Mouse (Mus musculus) forebrain, embryonic 13.5 days (tissue): ENCODE data around the gene Col4a1. TPM values are rescaled to one million over a fixed set of nuclear protein-coding genes. Genes with fewer than 3 reads are reported as not detected.
A peak's percentile ranks its signal among the peaks of the same experiment; 100 is the strongest.

Experiments used
- ATAC-seq: fragments of 200-750 bp; cut with Nextera tagmentation; 2 replicates; pipeline ENCODE4 v1.8.0; 2017
- H3K27ac ChIP-seq: fragments of 300-500 bp; sonication (generic); 2 replicates; pipeline ENCODE4 v1.5.1; 2015; ENCODE audit warnings: inconsistent platforms, mild to moderate bottlenecking, moderate library complexity
- H3K27me3 ChIP-seq: fragments of 300-500 bp; sonication (generic); 2 replicates; pipeline ENCODE4 v1.6.1; 2015; ENCODE audit warnings: mild to moderate bottlenecking, inconsistent platforms
- H3K36me3 ChIP-seq: fragments of 300-500 bp; sonication (generic); 2 replicates; pipeline ENCODE4 v1.6.1; 2015; ENCODE audit warnings: mild to moderate bottlenecking, inconsistent platforms; ENCODE audit not compliant: poor library complexity, severe bottlenecking
- H3K4me1 ChIP-seq: fragments of 300-500 bp; sonication (generic); 2 replicates; pipeline ENCODE4 v1.6.1; 2015; ENCODE audit warnings: inconsistent platforms
- H3K4me2 ChIP-seq: fragments of 300-500 bp; sonication (generic); 2 replicates; pipeline ENCODE4 v1.6.1; 2015; ENCODE audit warnings: inconsistent platforms, mild to moderate bottlenecking, moderate library complexity
- H3K4me3 ChIP-seq: fragments of 300-500 bp; sonication (generic); 2 replicates; pipeline ENCODE4 v1.5.1; 2015; ENCODE audit warnings: mild to moderate bottlenecking, inconsistent platforms
- H3K9ac ChIP-seq: fragments of 300-500 bp; sonication (generic); 2 replicates; pipeline ENCODE4 v1.6.1; 2015; ENCODE audit warnings: mild to moderate bottlenecking, inconsistent platforms
- H3K9me3 ChIP-seq: fragments of 300-500 bp; sonication (generic); replicated peaks from 2 replicates; pipeline ENCODE4 v1.6.1; 2016; ENCODE audit warnings: inconsistent platforms
- WGBS: fragments of 180-500 bp; shearing (Covaris S2); methylation state at CpG from one replicate; pipeline ENCODE4 v1.1.7; 2015; 5-methylcytosine and 5-hydroxymethylcytosine counted together
- polyA plus RNA-seq: library from polyadenylated mRNA; unstranded; fragments of >200 nt; fragmentation: Nextera tagmentation; extraction: Ambion mirVana; gene quantifications from 2 replicates; pipeline ENCODE4 v1.2.1, GENCODE M21; 2015

The Col4a1 gene
- polyA plus RNA-seq, 1 experiment from 2014 or later: 53.5 TPM

DNA sequence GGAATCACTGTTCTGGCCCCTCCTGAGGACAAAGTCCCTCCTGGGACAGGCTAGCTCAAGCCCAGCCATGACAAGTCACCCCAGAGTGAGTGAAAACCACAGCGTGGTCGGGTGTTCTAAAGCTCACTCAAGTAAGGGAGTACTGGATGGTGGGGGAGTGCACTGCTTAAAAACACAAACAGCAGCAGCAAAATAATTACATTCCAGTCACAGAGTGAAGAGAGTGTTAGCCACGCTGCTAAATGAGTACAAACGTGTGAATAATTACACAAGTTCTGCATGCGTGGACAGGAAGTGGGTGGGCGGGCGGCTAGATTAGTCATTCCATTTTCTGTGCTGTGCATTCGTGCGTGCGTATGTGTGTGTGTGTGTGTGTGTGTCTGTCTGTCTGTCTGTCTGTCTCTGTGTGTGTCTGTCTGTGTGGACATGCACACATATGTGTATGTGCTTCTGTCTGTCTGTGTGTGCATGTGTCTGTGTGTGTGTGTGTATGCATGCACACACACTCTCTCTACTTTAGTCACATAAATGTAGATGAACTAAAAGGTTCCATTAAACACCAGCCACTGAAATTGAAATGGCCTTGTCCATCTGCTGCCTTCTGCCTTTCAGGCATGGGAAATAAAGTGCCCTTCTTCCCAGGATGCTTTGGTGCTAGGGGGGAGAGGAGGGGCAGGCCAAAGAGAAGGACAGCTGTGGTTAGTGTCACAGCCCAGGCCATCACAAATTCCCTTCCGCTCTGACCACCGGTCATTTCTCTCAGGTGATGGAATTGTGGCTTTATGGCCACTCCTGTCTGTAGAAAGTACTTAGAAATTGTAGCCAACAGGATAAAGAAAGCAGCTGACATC lies 109.1 kb downstream of the Col4a1 start:
- Histone ChIP-seq H3K4me1 (no peaks in the 10 kb centered on the region), H3K4me2 (no peak overlapping the region), H3K27me3 (no peaks in the 10 kb centered on the region), H3K27ac (no peak overlapping the region), H3K9ac (no peak overlapping the region), H3K9me3 (no peaks in the 10 kb centered on the region), H3K4me3 (no peak overlapping the region), H3K36me3 (no peaks in the 10 kb centered on the region)
- no peak for ATAC-seq
- 79% methylated on average over 12 of the region's 12 CpGs for WGBS

DNA sequence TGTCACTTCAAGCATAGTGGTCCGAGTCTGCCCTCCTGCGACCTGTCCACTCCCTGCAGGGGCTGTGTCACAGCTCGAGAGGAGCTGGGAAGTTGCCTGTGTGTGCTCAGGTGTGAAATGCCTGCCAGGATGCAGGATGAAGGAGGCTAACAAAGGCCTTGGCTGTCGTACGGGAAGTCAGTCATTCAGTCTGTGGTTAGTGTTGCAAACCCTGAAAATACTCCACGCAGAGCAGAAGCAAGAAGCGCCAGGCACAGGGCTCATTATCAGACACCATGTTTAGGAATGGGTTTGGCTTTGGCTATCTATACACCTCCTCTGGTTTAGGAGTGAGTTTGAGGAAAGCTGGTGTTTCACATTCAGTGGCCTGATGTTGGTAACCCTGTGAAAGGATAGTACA lies 114.0 kb downstream of the Col4a1 start:
- no peaks in the 10 kb centered on the region for H3K9me3 ChIP-seq
- 60% methylated on average over 7 of the region's 7 CpGs for WGBS
- H3K27me3 ChIP-seq: no peaks in the 10 kb centered on the region
- no peak overlapping the region for H3K27ac ChIP-seq
- no peaks in the 10 kb centered on the region for H3K4me1 ChIP-seq
- no peak overlapping the region for H3K4me2 ChIP-seq
- no peaks in the 10 kb centered on the region for H3K36me3 ChIP-seq
- H3K4me3 ChIP-seq: no peak overlapping the region
- H3K9ac ChIP-seq: no peak overlapping the region
- ATAC-seq: no peak

DNA sequence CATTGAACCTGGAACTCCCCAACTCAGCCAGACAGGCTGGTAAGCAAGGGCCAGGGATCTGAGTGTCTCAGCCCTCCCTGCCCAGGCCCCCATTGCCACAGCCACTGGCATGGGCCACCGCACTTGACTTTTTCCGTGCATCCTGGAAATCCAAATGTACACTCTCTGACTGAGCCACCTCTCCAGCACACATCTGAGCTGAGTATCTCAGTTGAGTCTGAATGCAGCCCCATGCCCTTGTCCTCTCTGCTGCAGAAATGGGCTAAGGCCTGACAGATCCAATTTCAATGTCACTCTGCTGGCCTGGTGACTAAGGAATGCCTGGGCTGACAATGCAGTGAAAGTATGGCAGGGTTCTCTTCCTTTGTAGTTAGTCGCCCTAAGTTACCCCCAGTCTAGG lies 114.6 kb downstream of the Col4a1 start:
- Histone ChIP-seq H3K9me3 (no peaks in the 10 kb centered on the region), H3K4me1 (no peaks in the 10 kb centered on the region), H3K9ac (no peak overlapping the region), H3K27me3 (no peaks in the 10 kb centered on the region), H3K27ac (no peak overlapping the region), H3K4me2 (no peak overlapping the region), H3K36me3 (no peaks in the 10 kb centered on the region), H3K4me3 (no peak overlapping the region)
- no peak for ATAC-seq
- WGBS: 70% methylated on average over 3 of the region's 3 CpGs

DNA sequence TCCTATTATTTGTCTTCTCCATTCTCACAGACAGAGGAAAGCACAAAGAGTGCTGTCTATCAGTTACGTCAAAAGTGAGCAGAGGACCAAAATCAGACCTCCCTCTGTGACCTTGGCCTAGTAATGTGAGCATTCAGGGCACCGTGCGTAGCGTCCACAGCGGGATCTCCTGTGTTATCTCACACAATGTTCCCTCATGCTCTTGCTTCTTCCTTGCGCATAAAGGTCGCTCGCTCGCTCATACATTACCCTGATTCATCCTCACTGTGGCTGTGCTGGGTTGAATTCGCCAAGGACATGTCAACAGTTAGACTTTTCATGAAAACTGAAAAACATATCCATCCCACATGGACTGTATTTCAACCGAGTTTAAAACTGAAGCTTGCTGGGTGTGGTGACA lies 115.4 kb downstream of the Col4a1 start:
- 87% methylated on average over 11 of the region's 11 CpGs for WGBS
- Histone ChIP-seq H3K4me1 (no peaks in the 10 kb centered on the region), H3K36me3 (no peaks in the 10 kb centered on the region), H3K4me2 (no peak overlapping the region), H3K27me3 (no peaks in the 10 kb centered on the region), H3K9me3 (no peaks in the 10 kb centered on the region), H3K9ac (no peak overlapping the region), H3K27ac (no peak overlapping the region), H3K4me3 (no peak overlapping the region)
- no peak for ATAC-seq

DNA sequence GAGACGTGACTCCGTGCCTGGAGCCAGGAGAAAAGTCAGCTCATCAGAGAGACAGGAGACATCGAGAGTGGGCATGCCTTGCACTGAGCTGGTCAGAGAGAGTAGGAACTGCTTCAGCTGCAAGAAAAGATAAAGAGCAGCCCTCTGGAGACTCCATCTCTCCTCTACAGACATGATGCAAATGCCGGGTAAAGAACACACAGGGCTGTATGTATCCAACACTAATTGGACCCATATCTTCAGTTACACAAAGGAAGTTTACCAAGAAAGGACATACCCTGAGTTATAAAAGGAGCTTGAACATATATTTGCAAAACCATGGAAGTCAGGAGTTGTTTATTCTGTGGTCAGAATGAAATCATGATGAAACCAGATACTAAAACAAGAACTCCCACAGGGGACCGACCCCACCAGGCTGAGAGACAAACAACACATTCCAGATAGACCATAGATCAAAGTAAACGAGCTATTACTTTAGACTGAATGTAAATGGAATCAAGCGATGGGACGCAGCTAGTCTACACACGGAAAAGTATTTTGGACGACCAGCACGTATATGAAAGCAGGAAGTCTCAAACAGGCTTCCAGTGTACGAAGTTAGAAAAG lies 119.8 kb downstream of the Col4a1 start:
- 66% methylated on average over 12 of the region's 12 CpGs for WGBS
- H3K4me3 ChIP-seq: no peak overlapping the region
- no peaks in the 10 kb centered on the region for H3K36me3 ChIP-seq
- H3K9ac ChIP-seq: no peak overlapping the region
- ATAC-seq: no peak
- H3K9me3 ChIP-seq: no peaks in the 10 kb centered on the region
- no peak overlapping the region for H3K4me2 ChIP-seq
- no peak overlapping the region for H3K27ac ChIP-seq
- H3K27me3 ChIP-seq: peaks cover 12% of the 10 kb centered on the region
- peaks cover 5% of the 10 kb centered on the region for H3K4me1 ChIP-seq

DNA sequence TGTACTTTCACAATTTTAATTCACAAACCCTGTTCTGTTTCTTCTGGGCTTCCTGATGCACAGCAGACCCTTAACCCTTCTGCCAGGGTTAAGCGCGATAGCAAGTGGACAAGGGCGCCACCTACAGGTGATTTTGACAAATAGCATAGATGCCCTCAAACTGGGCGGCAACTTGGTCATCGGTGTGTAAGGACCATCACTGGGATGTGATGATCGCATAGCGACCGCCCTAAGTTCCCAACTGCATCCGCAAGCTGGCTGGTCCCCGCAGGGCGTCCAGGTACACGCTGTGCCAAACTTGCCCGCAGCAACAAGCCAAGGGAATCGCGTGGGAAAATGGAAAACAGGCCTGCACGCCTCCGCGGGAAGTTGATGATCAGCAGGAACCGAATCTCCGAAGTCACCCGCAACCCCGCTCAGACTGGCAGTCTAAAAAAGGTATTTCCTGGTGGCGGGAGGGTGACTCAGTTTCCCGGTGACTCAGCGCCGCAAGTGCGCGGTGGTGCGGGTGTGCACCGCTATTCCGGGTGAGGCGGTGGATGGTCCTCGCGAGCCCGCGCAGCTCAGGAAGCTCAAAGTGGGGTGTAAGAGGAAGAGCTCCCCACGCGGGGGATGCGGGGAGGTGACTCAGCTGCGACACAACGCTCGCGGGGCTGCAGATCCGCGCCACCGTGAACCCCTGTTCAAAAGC lies 124.9 kb downstream of the Col4a1 start:
- H3K27ac ChIP-seq: no peak overlapping the region
- H3K36me3 ChIP-seq: no peaks in the 10 kb centered on the region
- peaks cover 11% of the 10 kb centered on the region for H3K4me1 ChIP-seq
- peak overlapping the region; percentile 45 for H3K4me3 ChIP-seq
- H3K9me3 ChIP-seq: no peaks in the 10 kb centered on the region
- H3K9ac ChIP-seq: peak overlapping the region; percentile 63
- peak; percentile 70 for ATAC-seq
- WGBS: 1% methylated on average over 46 of the region's 46 CpGs
- peak overlapping the region; percentile 93 for H3K4me2 ChIP-seq
- H3K27me3 ChIP-seq: peaks cover 14% of the 10 kb centered on the region

DNA sequence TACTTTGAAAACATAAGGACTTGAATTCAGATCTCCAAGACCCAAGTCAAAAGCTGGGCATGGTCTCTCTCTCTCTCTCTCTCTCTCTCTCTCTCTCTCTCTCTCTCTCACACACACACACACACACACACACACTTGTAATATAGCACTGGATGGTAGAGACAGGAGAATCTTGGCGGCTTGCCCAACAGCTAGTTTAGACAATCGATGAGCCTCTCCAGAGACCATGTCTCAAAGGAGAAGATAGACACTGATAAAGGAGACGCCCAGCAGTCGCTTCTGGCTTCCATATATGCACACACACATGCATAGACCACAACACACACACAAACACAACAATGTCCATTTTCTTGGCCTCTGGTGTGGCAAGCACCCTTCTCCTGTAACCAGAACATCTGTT lies 126.2 kb downstream of the Col4a1 start:
- H3K27me3 ChIP-seq: peaks cover 19% of the 10 kb centered on the region
- H3K4me2 ChIP-seq: no peak overlapping the region
- no peak for ATAC-seq
- no peaks in the 10 kb centered on the region for H3K36me3 ChIP-seq
- no peak overlapping the region for H3K9ac ChIP-seq
- H3K4me3 ChIP-seq: no peak overlapping the region
- no peaks in the 10 kb centered on the region for H3K9me3 ChIP-seq
- 77% methylated on average over 4 of the region's 4 CpGs for WGBS
- H3K4me1 ChIP-seq: peaks cover 11% of the 10 kb centered on the region
- no peak overlapping the region for H3K27ac ChIP-seq

DNA sequence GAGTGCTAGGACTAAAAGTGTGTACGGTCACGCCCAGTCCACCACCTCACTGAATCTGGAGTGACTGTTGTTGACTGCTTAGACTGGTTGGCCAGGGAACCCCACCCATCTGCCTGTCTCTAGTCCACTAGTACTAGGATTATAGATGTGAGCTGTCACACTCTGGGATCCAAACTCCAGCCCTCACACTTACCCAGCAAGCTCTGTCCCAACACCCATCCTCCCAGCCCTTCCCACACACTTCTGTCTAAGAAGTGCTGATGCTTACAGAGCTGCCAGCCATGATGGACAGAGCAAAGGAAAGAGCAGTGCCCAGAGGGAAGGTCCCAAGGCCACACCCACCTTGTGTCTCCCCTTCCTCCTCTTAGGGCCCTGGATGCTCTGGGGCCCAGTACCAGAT lies 127.0 kb downstream of the Col4a1 start:
- 98% methylated on average over 2 of the region's 2 CpGs for WGBS
- H3K27me3 ChIP-seq: peaks cover 19% of the 10 kb centered on the region
- H3K9ac ChIP-seq: no peak overlapping the region
- H3K4me1 ChIP-seq: peaks cover 18% of the 10 kb centered on the region
- no peaks in the 10 kb centered on the region for H3K36me3 ChIP-seq
- no peak overlapping the region for H3K27ac ChIP-seq
- H3K4me3 ChIP-seq: no peak overlapping the region
- H3K4me2 ChIP-seq: no peak overlapping the region
- no peak for ATAC-seq
- H3K9me3 ChIP-seq: no peaks in the 10 kb centered on the region

DNA sequence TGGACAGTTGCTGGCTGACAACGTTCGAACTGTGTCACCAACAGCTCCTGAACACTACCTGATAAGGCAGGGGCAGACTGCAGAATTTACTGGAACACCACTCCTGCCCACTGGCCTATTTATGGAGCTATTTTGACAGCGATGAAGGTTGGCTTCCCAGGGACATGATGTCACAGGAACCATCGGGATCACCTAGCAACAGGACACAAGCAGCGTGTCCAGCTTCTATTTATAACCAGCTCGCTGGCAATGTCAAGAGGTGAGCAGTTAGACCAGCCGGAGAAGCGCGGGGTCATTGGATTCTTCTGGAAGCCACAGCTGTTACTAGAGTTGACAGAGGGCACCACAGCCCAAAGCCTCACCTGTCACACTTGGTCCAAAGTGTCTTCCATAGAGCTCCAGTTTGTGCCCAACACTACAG lies 129.0 kb downstream of the Col4a1 start:
- Histone ChIP-seq H3K4me2 (no peak overlapping the region), H3K4me3 (no peak overlapping the region), H3K27ac (no peak overlapping the region), H3K4me1 (peaks cover 19% of the 10 kb centered on the region), H3K9me3 (no peaks in the 10 kb centered on the region), H3K9ac (no peak overlapping the region), H3K27me3 (peaks cover 14% of the 10 kb centered on the region), H3K36me3 (no peaks in the 10 kb centered on the region)
- no peak for ATAC-seq
- WGBS: 83% methylated on average over 9 of the region's 9 CpGs

DNA sequence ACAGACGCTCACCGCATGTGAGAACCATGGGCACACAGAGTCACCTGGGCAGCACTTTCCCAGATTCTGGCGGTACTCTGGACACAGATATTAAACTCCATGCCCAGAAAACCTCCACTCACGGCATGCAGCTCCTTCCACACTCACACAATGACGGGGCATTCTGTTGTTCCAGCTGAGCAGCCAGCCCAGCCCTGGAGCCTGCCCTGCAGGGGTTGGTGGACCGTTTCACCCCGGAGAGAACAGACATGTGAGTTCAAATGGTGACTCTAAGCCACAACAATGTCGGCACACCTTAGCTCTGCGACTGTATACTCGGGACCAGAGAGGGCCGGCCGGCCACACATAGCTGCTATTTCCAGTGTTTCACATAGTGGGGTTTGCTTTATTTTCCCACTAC lies 130.0 kb downstream of the Col4a1 start:
- H3K9me3 ChIP-seq: no peaks in the 10 kb centered on the region
- H3K27ac ChIP-seq: no peak overlapping the region
- H3K4me1 ChIP-seq: peaks cover 12% of the 10 kb centered on the region; the same call in 1 of the 2 replicates
- peaks cover 4% of the 10 kb centered on the region for H3K27me3 ChIP-seq
- ATAC-seq: no peak
- 82% methylated on average over 12 of the region's 12 CpGs for WGBS
- no peak overlapping the region for H3K4me2 ChIP-seq
- no peak overlapping the region for H3K9ac ChIP-seq
- H3K4me3 ChIP-seq: no peak overlapping the region
- H3K36me3 ChIP-seq: no peaks in the 10 kb centered on the region

DNA sequence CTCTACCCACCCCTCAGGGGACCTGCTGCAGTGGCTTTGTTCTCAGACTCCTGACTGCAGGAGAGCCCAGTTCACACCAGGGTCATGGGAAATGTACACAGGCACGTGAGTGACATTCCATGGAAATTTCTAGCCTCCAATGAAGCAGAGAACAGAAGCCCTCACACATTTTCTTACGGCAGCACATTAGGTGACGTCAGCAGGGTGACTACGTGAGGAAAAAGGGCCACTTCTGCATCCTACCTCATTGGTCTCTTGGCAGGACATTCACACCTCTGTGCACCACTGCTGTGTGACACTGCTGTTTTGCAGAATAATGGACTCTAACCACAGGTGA lies 130.5 kb downstream of the Col4a1 start:
- peaks cover 4% of the 10 kb centered on the region; the same call in 1 of the 2 replicates for H3K27me3 ChIP-seq
- no peaks in the 10 kb centered on the region for H3K36me3 ChIP-seq
- ATAC-seq: no peak
- no peak overlapping the region for H3K27ac ChIP-seq
- no peaks in the 10 kb centered on the region for H3K9me3 ChIP-seq
- H3K9ac ChIP-seq: no peak overlapping the region
- H3K4me1 ChIP-seq: 0 out of 2 replicates have a peak, but pooled peaks cover 8% of the 10 kb centered on the region
- H3K4me3 ChIP-seq: no peak overlapping the region
- no peak overlapping the region for H3K4me2 ChIP-seq
- WGBS: 69% methylated on average over 4 of the region's 4 CpGs

DNA sequence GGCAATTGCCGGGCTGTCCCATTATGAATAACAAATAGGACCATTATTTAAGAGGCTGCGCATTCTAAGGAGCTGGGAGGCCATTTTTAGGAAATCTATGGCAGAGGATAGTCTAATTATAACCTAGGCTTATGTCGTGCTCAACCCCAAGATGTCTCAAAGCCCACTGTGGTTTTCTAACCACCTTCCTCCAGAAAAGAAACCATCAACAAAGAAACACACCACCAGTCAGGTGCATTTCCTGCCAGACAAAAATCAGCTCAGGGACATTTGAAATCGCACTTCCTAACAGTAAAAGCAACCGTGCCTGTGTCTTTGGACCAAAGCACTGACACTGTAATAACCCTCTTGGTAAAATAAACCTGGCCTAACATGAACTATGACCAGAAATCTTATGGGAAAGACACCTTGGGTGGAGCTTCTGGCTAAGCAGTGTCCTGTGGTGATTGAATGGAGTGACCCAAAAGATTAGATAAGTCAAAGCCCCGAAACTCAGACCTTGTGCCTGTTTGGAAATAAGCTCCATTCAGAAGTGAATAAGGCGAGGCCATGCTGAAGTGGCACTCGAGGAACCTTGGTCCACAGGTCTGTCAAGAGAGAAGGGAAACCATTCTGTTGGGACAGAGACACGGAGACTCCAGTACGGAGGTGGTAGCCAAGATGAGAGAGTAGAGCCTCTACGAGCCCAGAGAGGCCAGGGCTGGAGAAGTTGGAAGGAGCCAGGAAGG lies 131.0 kb downstream of the Col4a1 start:
- no peak overlapping the region for H3K4me3 ChIP-seq
- no peaks in the 10 kb centered on the region for H3K36me3 ChIP-seq
- ATAC-seq: no peak
- 0 out of 2 replicates have a peak, but pooled peaks cover 8% of the 10 kb centered on the region for H3K4me1 ChIP-seq
- no peaks in the 10 kb centered on the region for H3K9me3 ChIP-seq
- H3K4me2 ChIP-seq: no peak overlapping the region
- H3K27me3 ChIP-seq: peaks cover 4% of the 10 kb centered on the region; the same call in 1 of the 2 replicates
- H3K27ac ChIP-seq: no peak overlapping the region
- H3K9ac ChIP-seq: no peak overlapping the region
- 70% methylated on average over 11 of the region's 11 CpGs for WGBS
